Mouse (Mus musculus) forebrain, embryonic 12.5 days (tissue): ENCODE results near the gene Ica1l. TPM values are rescaled to one million over a fixed set of nuclear protein-coding genes. Genes with fewer than 3 reads are reported as not detected.

Source experiments
- ATAC-seq: fragments of 200-750 bp; cut with Nextera tagmentation; 2 replicates; pipeline ENCODE4 v1.8.0; 2017; ENCODE audit warnings: moderate TSS enrichment; ENCODE audit not compliant: low FRiP score
- H3K27ac ChIP-seq: fragments of 300-500 bp; sonication (generic); 2 replicates; pipeline ENCODE4 v1.5.1; 2016; ENCODE audit warnings: mild to moderate bottlenecking
- H3K27me3 ChIP-seq: fragments of 300-500 bp; sonication (generic); 2 replicates; pipeline ENCODE4 v1.6.1; 2016; ENCODE audit warnings: mild to moderate bottlenecking
- H3K36me3 ChIP-seq: fragments of 300-500 bp; sonication (generic); replicated peaks from 2 replicates; pipeline ENCODE4 v1.6.1; 2016; ENCODE audit warnings: mild to moderate bottlenecking
- H3K4me1 ChIP-seq: fragments of 300-500 bp; sonication (generic); 2 replicates; pipeline ENCODE4 v1.6.1; 2016
- H3K4me2 ChIP-seq: fragments of 300-500 bp; sonication (generic); 2 replicates; pipeline ENCODE4 v1.6.1; 2016; ENCODE audit warnings: mild to moderate bottlenecking, moderate library complexity
- H3K4me3 ChIP-seq: fragments of 300-500 bp; sonication (generic); replicated peaks from 2 replicates; pipeline ENCODE4 v1.5.1; 2016; ENCODE audit warnings: mild to moderate bottlenecking
- H3K9ac ChIP-seq: fragments of 300-500 bp; sonication (generic); 2 replicates; pipeline ENCODE4 v1.6.1; 2016; ENCODE audit warnings: mild to moderate bottlenecking
- H3K9me3 ChIP-seq: fragments of 300-500 bp; sonication (generic); 2 replicates; pipeline ENCODE4 v1.6.1; 2016
- WGBS: fragments of 180-500 bp; shearing (Covaris S2); methylation state at CpG from one replicate; pipeline ENCODE4 v1.1.7; 2016; 5-methylcytosine and 5-hydroxymethylcytosine counted together
- polyA plus RNA-seq: library from polyadenylated mRNA; unstranded; fragments of >200 nt; fragmentation: Nextera tagmentation; extraction: Ambion mirVana; gene quantifications from 2 replicates; pipeline ENCODE4 v1.2.1, GENCODE M21; 2016

Ica1l gene
- polyA plus RNA-seq, 1 experiment from 2014 or later = 6.2 TPM

- Histone ChIP-seq H3K4me2 (no peak overlapping the region), H3K4me3 (no peak overlapping the region), H3K27ac (no peak overlapping the region), H3K27me3 (no peaks in the 10 kb centered on the region), H3K9me3 (no peaks in the 10 kb centered on the region), H3K9ac (no peak overlapping the region), H3K4me1 (no peaks in the 10 kb centered on the region), H3K36me3 (peaks cover 11% of the 10 kb centered on the region; the same call in 1 of the 2 replicates)
- 94% methylated on average over 4 of the region's 4 CpGs for WGBS
- ATAC-seq = no peak
Observed at GRCm38 (mm10) chr1:59947509-59947908, 95.5 kb downstream of the Ica1l start.

DNA sequence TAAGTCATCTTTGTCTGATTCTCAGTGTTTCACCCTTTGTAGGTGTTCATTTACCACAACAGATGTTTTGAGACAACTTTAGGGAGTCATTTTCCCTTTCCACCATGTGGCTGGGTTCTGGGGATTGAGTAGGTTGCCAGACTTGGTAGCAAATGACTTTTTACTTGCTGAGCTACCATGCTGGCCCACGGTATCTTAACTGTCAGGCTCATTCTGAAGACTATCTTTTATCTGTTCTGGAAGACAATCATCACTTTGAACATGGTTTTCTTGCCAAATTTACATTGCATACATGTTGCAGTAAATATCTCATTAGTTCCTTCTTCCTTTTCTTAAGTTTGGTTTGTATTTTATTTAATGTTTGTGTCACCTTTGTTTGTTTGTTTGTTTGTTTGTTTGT is 97.0 kb downstream of the Ica1l start:
- Histone ChIP-seq H3K4me2 (no peak overlapping the region), H3K4me3 (no peak overlapping the region), H3K27me3 (no peaks in the 10 kb centered on the region), H3K9ac (no peak overlapping the region), H3K27ac (no peak overlapping the region), H3K4me1 (no peaks in the 10 kb centered on the region), H3K36me3 (peaks cover 11% of the 10 kb centered on the region; the same call in 1 of the 2 replicates), H3K9me3 (no peaks in the 10 kb centered on the region)
- WGBS = 93% methylated on average over 1 of the region's 1 CpGs
- ATAC-seq = no peak

DNA sequence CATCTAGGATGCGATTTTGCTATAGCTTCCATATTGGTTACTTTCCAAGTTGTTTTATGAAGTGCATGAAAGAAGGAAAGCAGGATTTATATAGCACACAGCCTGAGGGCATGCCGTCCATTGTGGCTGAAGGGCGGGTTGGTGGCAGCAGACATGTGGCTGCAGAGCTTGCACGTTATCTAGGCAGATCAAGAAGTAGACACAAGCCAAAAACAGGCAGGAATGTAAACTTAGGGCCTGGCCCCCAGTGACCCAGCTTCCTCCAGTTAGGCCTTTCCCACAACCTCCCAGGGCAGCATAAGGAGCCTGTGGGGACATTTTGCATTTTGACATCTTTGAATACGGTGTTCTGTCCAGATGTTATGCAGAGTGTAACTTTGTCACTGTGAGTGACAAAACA is 99.2 kb downstream of the Ica1l start:
- no peak overlapping the region for H3K9ac ChIP-seq
- H3K4me2 ChIP-seq = no peak overlapping the region
- H3K36me3 ChIP-seq = 0 out of 2 replicates have a peak, but pooled peaks cover 2% of the 10 kb centered on the region
- H3K9me3 ChIP-seq = no peaks in the 10 kb centered on the region
- WGBS = 69% methylated on average over 5 of the region's 5 CpGs
- H3K4me3 ChIP-seq = no peak overlapping the region
- ATAC-seq = no peak
- H3K4me1 ChIP-seq = no peaks in the 10 kb centered on the region
- H3K27ac ChIP-seq = no peak overlapping the region
- no peaks in the 10 kb centered on the region for H3K27me3 ChIP-seq

GRCm38 (mm10) chr1:59942057-59942790 is 100.8 kb downstream of the Ica1l start:
- H3K27ac ChIP-seq = no peak overlapping the region
- H3K9me3 ChIP-seq = no peaks in the 10 kb centered on the region
- H3K4me2 ChIP-seq = no peak overlapping the region
- no peak overlapping the region for H3K4me3 ChIP-seq
- 0 out of 2 replicates have a peak, but pooled peaks cover under 1% of the 10 kb centered on the region for H3K36me3 ChIP-seq
- no peak for ATAC-seq
- WGBS = 88% methylated on average over 6 of the region's 6 CpGs
- no peak overlapping the region for H3K9ac ChIP-seq
- H3K27me3 ChIP-seq = no peaks in the 10 kb centered on the region
- H3K4me1 ChIP-seq = no peaks in the 10 kb centered on the region; the same call in 1 of the 2 replicates

DNA sequence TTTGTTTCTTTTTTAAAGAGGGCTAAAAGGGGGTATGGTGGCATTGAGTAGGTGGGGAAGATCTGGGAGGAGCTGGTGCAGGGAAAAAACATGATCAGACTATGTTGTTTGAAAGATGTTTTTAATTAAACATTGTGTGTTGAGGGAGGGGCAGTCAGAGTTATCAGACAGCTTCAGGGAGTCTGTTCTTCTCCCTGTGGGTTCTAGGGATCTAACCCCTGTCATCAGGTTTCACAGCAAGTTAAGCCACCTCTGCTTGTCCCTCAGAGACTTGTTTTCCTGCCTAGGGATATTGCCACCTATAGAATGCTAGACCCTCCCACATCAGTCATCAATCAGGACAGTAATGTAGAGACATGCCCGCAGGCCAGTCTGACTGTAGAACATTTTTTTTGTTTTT is 101.9 kb downstream of the Ica1l start:
- Histone ChIP-seq H3K4me3 (no peak overlapping the region), H3K36me3 (no peaks in the 10 kb centered on the region), H3K27me3 (no peaks in the 10 kb centered on the region), H3K4me2 (no peak overlapping the region), H3K9me3 (no peaks in the 10 kb centered on the region), H3K4me1 (no peaks in the 10 kb centered on the region; the same call in 1 of the 2 replicates), H3K27ac (no peak overlapping the region), H3K9ac (no peak overlapping the region)
- WGBS = 94% methylated on average over 1 of the region's 1 CpGs
- no peak for ATAC-seq

- Histone ChIP-seq H3K9me3 (no peaks in the 10 kb centered on the region), H3K4me3 (no peak overlapping the region), H3K9ac (no peak overlapping the region), H3K27ac (no peak overlapping the region), H3K27me3 (no peaks in the 10 kb centered on the region), H3K4me1 (no peaks in the 10 kb centered on the region; the same call in 1 of the 2 replicates), H3K4me2 (no peak overlapping the region), H3K36me3 (no peaks in the 10 kb centered on the region)
- 82% methylated on average over 2 of the region's 2 CpGs for WGBS
- no peak for ATAC-seq
Observed at GRCm38 (mm10) chr1:59932991-59933390, 110.0 kb downstream of the Ica1l start.

Other genes with a start within 250 kb of the Ica1l start
- gene Fam117b, start 130.2 kb downstream of the Ica1l start, polyA plus RNA-seq = 23.4 and 25.0 TPM in 2 replicates
- 6.5 and 7.0 TPM in 2 replicates for gene Carf, start 55.1 kb upstream of the Ica1l start, polyA plus RNA-seq
- gene Wdr12, start 55.5 kb upstream of the Ica1l start, polyA plus RNA-seq = 48.5 and 56.8 TPM in 2 replicates
- 10.2 and 12.3 TPM in 2 replicates for gene Nbeal1, start 137.4 kb upstream of the Ica1l start, polyA plus RNA-seq